Mouse (Mus musculus): ENCODE measurements at regions not wholly inside any gene's neighbourhood (a gene's known extent, or its start where the extent isn't known, plus 50 kb on each side); places are given as distances from the start of the nearest gene placed in this dataset.

DNA sequence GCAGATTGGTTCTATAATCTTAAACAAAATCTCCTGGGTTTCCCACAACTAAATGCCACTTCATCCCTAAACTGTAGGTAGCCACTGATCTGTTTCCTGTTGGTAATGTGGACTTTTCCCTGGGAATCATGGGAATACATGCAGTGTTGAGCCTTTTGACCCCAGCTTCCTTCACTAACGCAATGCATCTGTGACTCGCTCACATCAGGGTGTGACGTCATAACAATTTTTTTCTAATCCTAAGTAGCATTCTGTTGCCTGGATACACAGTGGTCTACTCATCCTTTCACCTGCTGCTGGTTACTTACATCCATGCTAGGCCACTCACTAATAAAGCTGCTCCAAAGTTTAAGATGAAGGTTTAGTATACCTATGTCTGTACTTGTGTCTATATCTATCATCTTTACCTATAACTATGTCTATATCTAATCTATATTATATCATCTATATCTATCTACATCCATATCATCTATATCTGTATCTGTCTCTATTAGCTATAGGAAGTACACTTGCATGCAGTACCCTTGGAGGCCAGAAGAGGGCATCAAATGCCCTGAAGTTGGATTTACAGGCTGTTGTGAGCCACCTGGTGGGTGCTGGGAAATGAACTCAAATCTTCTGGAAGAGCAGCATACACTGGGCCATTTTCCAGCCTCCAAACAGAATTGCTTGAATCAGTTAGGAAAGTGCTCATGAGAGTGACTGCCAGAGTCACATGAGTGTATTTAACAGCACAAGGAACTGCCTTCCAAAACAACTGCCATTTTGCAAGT, 157.5 kb upstream of the Rpl34 start:
- DNase-seq (ENCODE audit: low spot score in 2 of 2), result no peak

DNA sequence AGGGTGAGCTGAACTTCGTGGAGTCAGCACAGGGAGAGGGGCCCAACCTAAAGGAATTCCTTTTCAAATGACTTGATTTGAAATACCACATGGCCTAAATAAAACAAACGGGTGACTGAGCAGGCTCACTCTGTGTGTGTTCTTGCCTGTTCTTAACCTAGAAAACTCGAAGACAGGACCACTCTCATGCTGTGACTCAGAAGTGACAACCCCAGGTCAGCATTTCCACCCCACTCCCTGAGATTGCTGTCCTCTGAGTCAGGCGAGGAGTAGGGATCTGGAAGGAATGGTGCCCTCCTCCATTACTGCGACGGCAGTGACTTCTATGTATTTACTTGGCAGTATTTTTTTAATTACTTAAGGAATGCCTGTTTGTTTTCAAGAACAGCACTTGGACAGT, 155.8 kb upstream of the Rpl34 start:
- no peak for DNase-seq (ENCODE audit: low spot score in 2 of 2)

DNA sequence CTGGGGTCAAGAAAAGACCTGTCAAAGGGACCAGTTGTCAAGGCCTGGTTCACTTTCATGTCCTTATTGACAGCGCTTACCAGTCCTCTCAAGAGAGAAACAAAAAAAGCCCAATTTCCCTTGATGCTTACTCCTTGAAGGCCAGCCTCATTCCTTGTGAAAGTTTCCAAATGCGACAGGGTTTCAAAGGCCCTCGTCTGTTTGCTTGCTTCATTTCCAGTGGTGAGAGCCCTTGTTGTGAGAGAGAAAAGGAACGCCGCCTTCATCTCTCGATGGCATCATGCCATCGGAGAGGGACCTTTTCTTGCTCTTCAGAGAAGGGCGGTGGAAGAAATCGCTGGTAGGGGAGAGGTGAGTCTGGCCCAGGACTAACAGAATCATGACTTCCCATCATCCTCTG, 154.2 kb upstream of the Rpl34 start:
- DNase-seq (ENCODE audit: low spot score in 2 of 2), result no peak

DNA sequence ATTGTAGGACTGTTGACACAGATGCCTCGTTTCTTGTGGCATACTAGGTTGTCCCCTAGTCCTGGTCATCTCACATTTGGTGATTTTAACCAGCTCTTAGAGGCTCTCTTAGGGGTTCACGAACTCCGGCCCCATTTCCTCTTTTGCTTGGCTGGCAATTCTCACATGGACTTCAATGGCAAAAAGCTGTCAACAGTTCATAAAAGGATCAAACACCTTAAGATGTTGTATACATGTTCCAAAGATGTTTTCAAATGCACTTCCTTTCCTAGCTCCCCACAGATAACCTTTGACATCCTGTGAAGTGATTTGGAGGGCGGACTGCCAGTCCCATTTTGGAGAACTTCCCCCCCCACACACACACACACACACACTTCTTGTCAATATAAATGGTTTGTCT, 153.7 kb upstream of the Rpl34 start:
- DNase-seq (ENCODE audit: low spot score in 2 of 2), result no peak

DNA sequence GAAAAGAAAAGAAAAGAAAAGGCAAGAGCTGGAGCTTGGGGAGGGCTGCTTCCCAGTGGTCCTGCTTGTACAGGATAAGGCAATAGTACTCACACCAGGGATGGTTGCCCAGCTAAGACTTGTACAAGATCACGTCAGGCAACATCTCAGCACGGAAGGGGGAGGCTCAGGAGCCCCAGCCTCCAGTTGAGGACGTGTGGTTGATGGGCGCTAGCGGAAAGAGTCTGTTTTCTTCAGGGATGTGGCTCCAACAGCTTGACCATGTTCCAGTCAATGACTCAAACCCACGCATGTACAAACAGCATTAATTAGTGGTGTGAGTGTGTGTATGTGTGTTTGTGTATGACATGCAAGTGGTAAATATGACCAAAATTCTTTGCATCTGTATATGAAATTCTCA, 153.1 kb upstream of the Rpl34 start:
- DNase-seq (ENCODE audit: low spot score in 2 of 2), result no peak

DNA sequence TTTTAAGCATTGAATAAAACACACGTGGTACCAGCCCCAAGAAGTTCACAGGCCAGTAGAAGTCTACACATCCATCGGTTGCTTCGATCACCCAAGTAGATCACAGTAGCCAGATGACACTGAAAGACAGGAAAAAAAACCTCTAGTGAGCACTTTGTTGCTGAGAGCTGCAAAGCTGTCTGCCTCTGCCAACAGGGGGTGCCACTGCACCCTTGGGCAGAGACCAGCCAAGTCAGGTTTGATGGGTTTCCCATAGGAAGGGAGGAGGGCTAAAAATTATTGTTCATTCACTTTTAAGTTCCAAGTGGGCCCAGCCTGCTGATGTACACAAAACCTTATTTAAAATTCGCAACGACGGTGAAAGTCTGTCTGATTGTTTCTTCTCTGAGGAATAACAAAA, 150.3 kb upstream of the Rpl34 start:
- DNase-seq (ENCODE audit: low spot score in 2 of 2), result no peak

DNA sequence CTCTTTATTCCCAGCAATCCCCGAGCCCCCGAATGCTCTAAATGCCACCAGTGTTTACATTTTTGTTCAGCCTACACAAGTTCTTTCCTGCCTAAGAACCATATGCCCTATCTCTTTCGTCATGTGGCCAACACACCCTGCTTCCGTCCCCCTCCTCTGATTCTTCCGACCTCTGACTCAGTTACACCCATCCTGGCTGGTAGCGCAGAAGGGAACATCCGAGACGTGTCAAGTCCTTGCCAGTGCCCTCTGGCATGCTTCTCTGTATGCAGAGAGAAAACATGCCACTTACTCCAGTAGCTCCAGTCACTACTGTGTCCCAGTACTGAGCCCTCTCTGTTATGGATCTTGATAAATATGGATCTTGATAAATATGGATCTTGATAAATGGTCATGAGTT, 149.3 kb upstream of the Rpl34 start:
- DNase-seq (ENCODE audit: low spot score in 2 of 2), result no peak

DNA sequence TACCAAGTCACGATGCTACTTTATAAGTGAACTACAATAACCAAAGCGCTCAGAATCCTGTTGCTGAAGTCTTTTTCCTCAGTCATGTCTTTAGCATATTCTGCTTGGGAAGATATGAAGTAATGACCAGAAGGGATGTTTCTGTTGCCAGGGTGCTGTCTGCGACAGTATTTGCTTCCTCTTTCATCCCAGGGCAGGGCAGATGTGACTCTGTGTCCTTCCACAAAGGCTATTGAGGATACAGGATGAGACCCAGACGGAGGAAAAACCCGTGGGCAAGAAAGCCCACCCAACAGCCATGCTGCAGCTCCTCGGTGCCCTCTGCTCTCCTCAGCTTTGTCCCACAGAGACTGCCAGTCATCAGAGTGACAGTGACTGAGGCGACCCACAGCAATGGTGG, 148.6 kb upstream of the Rpl34 start:
- DNase-seq (ENCODE audit: low spot score in 2 of 2), result no peak

DNA sequence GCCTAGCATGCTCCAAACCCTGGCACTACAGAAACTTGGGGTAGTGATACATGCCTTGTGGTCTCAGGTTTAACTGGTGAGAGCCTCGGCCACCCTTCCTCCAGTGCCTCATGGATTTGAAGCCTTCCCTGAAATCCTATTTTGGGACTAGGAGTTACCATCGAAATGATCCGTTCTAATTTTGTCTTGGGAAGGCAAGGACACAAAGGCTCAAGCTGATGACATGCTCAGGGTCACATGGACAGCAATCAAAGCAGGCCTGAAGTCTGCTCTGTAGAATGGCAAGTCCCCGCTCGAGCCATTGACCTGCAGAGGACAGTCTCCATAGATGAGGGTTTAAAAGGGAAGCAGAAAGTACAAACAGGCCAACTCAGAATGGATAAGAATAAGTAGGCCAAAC, 147.8 kb upstream of the Rpl34 start:
- DNase-seq (ENCODE audit: low spot score in 2 of 2), result no peak

DNA sequence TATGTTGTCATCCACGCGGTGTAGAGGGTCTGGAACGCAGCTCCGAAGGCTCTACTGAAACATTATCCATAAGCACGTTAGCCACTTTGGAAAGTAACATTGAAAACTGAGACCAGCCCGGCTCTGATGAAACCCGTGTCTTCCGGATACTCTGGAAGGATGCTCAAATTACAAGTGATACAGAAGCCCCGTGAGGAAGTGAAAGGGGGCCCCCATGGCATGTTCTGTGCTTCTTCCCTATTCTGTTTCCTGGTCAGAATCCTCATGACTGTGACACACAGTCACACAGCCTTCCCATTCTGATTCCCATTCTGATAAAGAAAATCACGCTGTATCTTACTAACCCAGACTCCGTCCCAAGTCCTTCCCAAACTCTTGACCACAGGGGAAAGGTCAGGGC, 143.5 kb upstream of the Rpl34 start:
- DNase-seq (ENCODE audit: low spot score in 2 of 2), result no peak

DNA sequence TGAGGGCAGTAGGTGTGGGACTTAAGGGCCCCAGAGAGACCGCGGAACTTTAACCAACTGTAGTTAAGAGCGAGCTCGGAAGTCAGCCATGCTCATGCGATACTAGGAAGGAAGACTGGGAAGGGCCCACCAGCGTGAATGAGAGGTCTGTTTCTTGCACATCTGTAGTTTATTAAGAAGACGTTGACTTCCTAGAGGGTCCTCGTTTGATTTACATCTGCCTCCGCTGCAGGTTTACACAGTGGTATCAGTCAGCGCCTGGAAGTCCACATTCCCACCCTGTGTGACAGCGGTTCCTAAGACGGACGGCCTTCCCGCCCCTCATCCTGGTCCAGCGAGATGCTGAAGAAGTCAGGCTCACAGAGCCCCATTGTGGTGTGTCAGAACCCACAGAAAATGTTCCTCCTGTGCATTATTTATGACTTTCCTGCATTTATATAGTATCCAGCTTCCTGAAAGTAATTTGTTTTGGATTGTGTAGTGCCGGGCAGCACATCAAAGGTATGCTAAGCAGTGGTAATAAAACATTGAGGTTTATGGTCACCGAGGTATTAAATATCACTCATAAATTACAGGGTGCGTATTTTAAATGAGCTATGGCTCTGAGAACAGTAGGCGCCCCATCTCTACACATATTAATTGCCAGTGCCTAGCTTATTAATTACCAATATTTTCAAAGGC, 136.9 kb upstream of the Rpl34 start:
- no peak for DNase-seq (ENCODE audit: low spot score in 2 of 2)

DNA sequence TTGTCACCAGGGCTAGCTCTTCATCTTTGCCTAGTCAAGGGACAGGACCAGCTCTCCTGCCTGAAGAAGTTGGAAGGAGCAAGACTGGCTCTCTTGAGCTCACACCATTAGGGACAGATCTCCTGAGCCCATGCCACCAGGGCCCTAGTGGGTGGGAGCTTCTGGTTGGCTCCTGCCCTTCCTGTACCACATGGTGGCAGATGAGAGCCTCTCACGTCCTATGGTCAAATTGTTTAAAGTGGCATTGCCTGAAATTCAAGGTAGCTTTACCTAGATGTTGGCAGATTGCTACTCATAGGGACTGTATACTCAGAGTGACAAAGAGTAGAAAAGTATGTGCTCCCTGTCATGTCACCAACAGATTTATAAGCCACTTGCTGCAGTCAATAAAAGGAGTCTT, 134.6 kb upstream of the Rpl34 start:
- no peak for DNase-seq (ENCODE audit: low spot score in 2 of 2)

DNA sequence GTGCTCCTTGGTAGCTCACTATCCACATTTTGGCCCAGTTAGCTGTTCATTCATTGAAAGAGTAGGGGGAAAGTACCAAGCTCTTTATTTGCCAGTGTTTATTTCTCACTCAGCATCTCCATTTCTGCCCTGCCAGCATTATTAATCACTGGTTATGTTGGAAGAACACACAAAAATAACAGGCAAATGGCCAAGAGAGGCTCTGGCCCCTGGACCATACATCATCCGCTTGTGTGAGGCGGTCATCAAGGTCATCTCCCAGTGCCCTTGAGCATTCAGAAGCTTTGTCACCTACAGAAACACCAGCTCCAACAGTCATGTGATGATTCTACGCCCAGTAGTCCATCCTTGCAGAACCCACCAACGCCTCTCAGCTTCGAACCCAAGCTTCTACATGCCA, 133.2 kb upstream of the Rpl34 start:
- no peak for DNase-seq (ENCODE audit: low spot score in 2 of 2)

DNA sequence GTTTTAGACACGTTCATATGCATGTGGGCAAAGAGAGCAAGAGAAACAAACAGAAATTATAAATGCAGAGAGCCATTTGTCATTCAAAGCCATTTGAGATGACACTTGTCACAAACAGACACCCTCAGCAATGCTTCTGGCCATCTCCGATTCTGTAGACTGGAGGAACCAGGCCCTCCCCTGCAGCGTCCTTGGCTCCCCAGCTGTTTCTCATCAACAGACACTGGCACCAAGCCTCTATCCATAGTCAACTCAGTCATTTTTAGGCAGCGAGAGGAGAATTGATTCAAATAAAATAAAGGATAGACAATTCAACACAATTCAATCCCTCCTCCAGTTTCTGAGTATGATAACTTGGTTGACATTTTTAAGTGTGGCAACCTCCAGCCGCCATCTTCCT, 130.1 kb upstream of the Rpl34 start:
- DNase-seq (ENCODE audit: low spot score in 2 of 2), result no peak

DNA sequence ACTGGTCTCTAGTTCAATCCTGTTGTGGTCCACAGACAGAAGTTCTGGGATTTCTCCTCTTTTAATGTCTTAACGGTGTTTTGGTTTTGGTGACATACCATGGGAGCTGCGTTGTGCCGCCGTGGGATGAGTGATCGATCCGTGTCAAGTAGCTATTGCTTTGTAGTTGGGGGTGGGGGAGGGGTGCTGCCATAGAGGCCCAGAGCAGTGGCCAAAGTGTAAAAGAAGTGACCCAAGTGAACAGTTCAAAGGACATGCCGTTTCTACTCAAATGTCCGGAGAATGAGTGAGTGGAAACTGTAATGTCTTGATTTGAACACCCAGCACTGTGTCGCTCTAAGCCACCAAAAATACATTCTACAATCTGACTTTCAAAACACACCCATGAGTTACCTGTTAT, 123.7 kb upstream of the Rpl34 start:
- DNase-seq (ENCODE audit: low spot score in 2 of 2), result no peak

DNA sequence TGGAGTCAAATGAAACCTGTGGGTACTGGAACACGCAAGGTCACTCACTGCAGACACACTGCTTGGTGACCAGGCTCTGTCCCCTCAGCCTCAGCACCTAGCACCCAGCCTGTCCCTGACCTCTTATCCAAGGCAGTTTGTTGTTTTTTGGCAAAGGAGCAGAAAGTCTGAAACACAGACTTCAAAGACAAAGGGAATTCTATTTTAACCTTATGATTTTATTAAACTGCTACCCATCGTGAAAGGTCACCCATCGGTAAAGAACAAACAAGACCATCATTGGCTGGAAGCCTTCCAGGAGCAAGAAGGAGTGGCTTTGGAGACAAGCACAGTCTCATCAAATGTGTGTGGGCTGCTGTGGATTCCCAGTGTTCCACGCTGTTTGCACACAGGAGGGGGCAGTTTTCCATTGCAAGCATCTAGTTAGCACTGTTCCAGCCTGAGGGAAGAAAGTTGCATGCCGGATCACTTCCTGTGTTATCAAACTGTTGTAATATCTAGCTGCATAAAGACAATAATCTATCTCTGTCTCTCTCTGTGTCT, 120.6 kb upstream of the Rpl34 start:
- DNase-seq (ENCODE audit: low spot score in 2 of 2), result no peak

DNA sequence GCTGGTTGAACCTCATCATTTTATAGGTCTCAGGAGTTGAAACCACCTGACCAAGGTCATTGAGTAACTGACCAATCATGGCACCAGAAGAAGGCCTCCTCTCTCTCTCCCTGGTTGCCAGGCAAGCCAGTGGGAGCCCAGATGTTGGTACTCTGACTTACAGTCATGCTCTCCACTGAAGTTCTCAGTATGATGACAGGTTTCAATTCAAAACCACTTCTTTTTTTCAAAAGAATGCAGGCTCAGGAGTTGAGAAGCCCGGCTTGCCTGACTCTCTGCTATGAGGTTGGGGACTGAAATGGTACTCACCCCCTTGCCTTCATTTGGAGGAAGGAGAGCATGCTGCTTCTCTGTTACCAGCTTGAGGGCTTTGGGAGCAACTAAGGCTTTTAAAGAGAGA, 111.6 kb upstream of the Rpl34 start:
- no peak for DNase-seq (ENCODE audit: low spot score in 2 of 2)

DNA sequence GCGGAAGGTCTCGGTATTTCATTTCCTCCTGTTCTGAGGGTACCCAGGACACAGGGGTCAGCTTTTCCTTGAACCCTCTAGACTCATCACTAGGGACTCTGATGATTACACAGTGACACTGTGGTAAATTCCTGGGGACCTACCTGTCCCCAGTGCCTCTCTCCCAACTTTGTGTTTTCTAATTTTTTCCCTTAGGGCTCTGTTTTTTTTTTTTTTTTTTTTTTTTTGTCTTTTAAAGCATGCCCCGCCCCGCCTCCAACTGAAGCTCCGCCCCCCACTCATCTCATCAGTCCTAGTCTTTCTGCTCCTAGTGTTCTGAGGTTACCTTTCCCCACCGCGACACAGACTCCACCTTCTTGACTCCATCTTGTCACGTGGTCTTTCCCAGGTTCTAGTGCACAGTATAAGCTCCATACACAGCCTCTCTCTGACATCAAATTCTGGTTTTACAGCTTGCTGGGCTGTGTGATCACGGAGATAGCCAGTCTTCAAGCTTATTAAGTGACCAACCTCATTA, 109.8 kb upstream of the Rpl34 start:
- no peak for DNase-seq (ENCODE audit: low spot score in 2 of 2)

DNA sequence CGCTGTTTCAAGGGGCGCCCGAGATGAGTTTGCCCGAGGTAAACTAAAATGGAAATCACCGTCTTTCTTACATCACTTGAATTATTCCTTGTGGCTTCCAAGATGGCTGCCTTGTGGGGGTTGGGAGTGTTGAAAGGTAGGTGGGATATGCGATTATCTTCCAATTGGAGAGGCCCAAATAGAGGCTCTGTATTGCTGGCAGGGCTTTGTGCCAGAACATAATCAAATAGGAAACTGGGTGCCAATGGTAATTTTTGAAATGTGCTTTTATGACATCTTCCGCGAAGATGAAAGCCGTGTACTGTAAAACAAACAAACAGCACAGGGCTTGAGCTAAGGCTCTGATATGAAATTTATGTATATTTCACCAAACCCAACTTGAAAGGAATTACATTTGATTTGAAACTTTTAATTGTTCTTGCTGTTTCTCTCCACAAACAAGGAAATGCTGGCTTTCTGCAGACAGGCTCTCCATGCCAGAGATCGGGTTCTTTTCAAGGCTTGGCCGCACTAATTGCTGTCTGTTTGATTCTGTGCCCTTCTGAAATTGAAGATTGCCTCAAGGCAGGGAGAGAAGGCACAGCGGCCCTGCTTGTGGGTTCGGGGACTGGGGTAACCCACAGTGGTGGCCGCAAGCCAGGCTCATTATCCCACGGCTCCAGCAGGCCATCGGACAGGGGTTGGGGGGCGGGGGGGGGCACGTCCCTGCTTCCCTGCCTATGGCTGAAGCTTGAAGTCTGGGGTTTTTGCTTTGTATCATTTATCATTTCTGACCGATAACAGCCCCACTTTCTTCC, 108.6 kb upstream of the Rpl34 start:
- DNase-seq (ENCODE audit: low spot score in 2 of 2), result no peak

DNA sequence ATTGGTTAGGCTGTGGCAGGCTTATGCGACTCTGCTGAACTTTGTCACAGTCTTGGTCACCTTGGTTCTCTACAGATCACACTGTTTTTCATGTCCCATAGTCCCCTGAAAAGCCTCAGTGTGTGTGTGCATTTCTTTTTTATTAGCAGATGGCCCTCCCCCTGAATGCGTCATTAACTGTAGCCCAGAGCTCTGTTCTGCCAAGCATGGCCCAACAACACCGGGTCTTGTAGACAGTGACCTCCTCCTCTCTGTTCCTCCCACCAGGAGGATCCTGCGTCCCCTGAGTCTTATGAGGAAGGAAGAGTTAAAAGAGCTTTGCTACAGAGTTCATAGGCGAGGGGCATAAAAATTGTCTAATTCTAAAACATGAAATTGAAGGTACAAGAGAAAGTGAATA, 103.5 kb upstream of the Rpl34 start:
- DNase-seq (ENCODE audit: low spot score in 2 of 2), result no peak

DNA sequence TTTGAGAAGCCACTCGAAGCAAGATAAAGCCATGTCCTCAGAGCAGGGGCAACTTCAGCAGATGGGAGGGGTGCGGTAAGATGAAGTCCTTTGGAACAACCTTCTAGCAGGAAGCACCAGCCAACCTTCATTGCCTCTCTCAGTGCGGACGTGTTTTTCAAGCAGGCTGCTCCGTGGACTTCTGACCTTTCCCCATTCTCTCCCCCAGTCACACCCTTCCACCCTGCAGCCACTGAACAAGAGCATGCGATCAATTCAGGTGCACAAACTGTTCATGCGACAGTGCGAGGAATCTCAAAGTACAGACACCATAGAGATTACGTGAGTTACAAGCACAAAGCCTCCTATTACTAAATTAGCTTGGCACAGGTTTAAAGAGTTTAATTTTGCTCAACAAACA, 102.9 kb upstream of the Rpl34 start:
- no peak for DNase-seq (ENCODE audit: low spot score in 2 of 2)

DNA sequence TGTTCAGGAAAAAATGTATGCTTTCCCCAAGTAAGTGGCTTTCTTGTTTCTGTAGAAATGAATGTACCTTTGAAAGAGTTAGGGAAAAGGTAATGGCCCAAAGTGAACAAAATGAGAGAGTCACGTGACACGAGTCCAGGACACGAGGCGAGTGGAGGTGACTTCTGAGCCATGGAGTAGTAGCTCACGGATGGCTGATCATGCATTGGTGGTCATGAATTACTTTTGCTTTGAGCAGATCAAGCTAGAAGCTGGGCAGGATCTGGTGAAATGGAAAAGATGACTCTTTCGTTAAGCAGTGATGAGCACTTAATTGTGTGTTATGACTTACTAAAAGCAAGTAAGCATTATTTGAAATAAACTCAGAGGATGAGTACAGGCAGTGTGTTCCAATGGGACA, 101.6 kb upstream of the Rpl34 start:
- DNase-seq (ENCODE audit: low spot score in 2 of 2), result no peak

All from frontal cortex, postnatal 10 days (tissue).